Mouse (Mus musculus) hindbrain, embryonic 14.5 days (tissue): ENCODE results near the gene Chst5. TPM values are rescaled to one million over a fixed set of nuclear protein-coding genes. Genes with fewer than 3 reads are reported as not detected.

Source experiments
- ATAC-seq: fragments of 200-750 bp; cut with Nextera tagmentation; 2 replicates; pipeline ENCODE4 v1.8.0; 2017; ENCODE audit warnings: moderate number of reproducible peaks, mild to moderate bottlenecking, moderate TSS enrichment, moderate library complexity; ENCODE audit not compliant: low FRiP score
- DNase-seq: peaks from one replicate; pipeline ENCODE4 v3.0.0-alpha.2; 2015; ENCODE audit warnings: low spot score
- H3K27ac ChIP-seq: fragments of 300-500 bp; sonication (generic); 2 replicates; pipeline ENCODE4 v1.5.1; 2014; ENCODE audit warnings: mild to moderate bottlenecking, moderate library complexity
- H3K27me3 ChIP-seq: fragments of 300-500 bp; sonication (generic); 2 replicates; pipeline ENCODE4 v1.6.1; 2014; ENCODE audit warnings: mild to moderate bottlenecking, low read length, mixed read lengths; ENCODE audit not compliant: control insufficient read depth, insufficient read depth
- H3K36me3 ChIP-seq: fragments of 300-500 bp; sonication (generic); replicated peaks from 2 replicates; pipeline ENCODE4 v1.6.1; 2014; ENCODE audit not compliant: control insufficient read depth, insufficient read depth
- H3K4me1 ChIP-seq: fragments of 300-500 bp; sonication (generic); replicated peaks from 2 replicates; pipeline ENCODE4 v1.6.1; 2014; ENCODE audit warnings: antibody characterized with exemption, low read length, mixed read lengths; ENCODE audit not compliant: control insufficient read depth, insufficient read depth
- H3K4me2 ChIP-seq: fragments of 300-500 bp; sonication (generic); replicated peaks from 2 replicates; pipeline ENCODE4 v1.6.1; 2014; ENCODE audit warnings: mild to moderate bottlenecking, moderate library complexity
- H3K4me3 ChIP-seq: fragments of 300-500 bp; sonication (generic); replicated peaks from 2 replicates; pipeline ENCODE4 v1.5.1; 2014; ENCODE audit warnings: mild to moderate bottlenecking, low read length
- H3K9ac ChIP-seq: fragments of 300-500 bp; sonication (generic); 2 replicates; pipeline ENCODE4 v1.6.1; 2014
- H3K9me3 ChIP-seq: fragments of 300-500 bp; sonication (generic); 2 replicates; pipeline ENCODE4 v1.6.1; 2016; ENCODE audit warnings: low read length; ENCODE audit not compliant: control insufficient read depth
- whole genome bisulfite sequencing: fragments of 180-500 bp; shearing (Covaris S2); extraction: QIAGEN DNeasy Blood & Tissue Kit; methylation state at CpG from one replicate; pipeline ENCODE4 v1.1.7; 2014; 5-methylcytosine and 5-hydroxymethylcytosine counted together
- polyA plus RNA-seq: library from polyadenylated mRNA; unstranded; fragments of >200 nt; fragmentation: Nextera tagmentation; extraction: Ambion mirVana; gene quantifications from 2 replicates; pipeline ENCODE4 v1.2.1, GENCODE M21; 2014

The Chst5 gene
- polyA plus RNA-seq, 1 experiment from 2014 or later: 4.3 TPM

GRCm38 (mm10) chr8:111932580-111933336, 22.5 kb upstream of the Chst5 start:
- ATAC-seq: 0 out of 2 replicates have a peak, but pooled peaks have one; percentile 25
- Histone ChIP-seq H3K4me2 (peak overlapping the region; percentile 74), H3K9me3 (no peaks in the 10 kb centered on the region), H3K4me1 (peaks cover 4% of the 10 kb centered on the region), H3K27me3 (no peaks in the 10 kb centered on the region), H3K4me3 (peak overlapping the region; percentile 76), H3K9ac (peak overlapping the region; percentile 76), H3K36me3 (no peaks in the 10 kb centered on the region), H3K27ac (peak overlapping the region; percentile 91)
- peak; percentile 42 for DNase-seq
- WGBS: 30% methylated on average over 19 of the region's 19 CpGs

- Histone ChIP-seq H3K9me3 (no peaks in the 10 kb centered on the region), H3K4me1 (peaks cover 4% of the 10 kb centered on the region), H3K4me2 (no peak overlapping the region), H3K27ac (no peak overlapping the region), H3K4me3 (no peak overlapping the region), H3K9ac (no peak overlapping the region), H3K36me3 (0 out of 2 replicates have a peak, but pooled peaks cover 6% of the 10 kb centered on the region), H3K27me3 (no peaks in the 10 kb centered on the region)
- no peak for DNase-seq
- WGBS: 75% methylated on average over 16 of the region's 16 CpGs
- no peak for ATAC-seq
Observed at GRCm38 (mm10) chr8:111931721-111932120, 21.5 kb upstream of the Chst5 start.

- Histone ChIP-seq H3K4me1 (peaks cover 4% of the 10 kb centered on the region), H3K4me2 (no peak overlapping the region), H3K27me3 (no peaks in the 10 kb centered on the region), H3K9me3 (no peaks in the 10 kb centered on the region), H3K9ac (no peak overlapping the region), H3K27ac (no peak overlapping the region), H3K4me3 (no peak overlapping the region), H3K36me3 (0 out of 2 replicates have a peak, but pooled peaks cover 6% of the 10 kb centered on the region)
- no peak for ATAC-seq
- WGBS: 78% methylated on average over 8 of the region's 8 CpGs
- DNase-seq: no peak
Observed at GRCm38 (mm10) chr8:111929648-111930344, 19.5 kb upstream of the Chst5 start.

- DNase-seq: no peak
- 82% methylated on average over 7 of the region's 7 CpGs for WGBS
- Histone ChIP-seq H3K9ac (no peak overlapping the region), H3K36me3 (0 out of 2 replicates have a peak, but pooled peaks cover 6% of the 10 kb centered on the region), H3K4me3 (no peak overlapping the region), H3K4me2 (no peak overlapping the region), H3K9me3 (no peaks in the 10 kb centered on the region), H3K27ac (no peak overlapping the region), H3K27me3 (no peaks in the 10 kb centered on the region), H3K4me1 (no peaks in the 10 kb centered on the region)
- ATAC-seq: no peak
Observed at GRCm38 (mm10) chr8:111924976-111925375, 14.7 kb upstream of the Chst5 start.

GRCm38 (mm10) chr8:111923383-111923804, 13.1 kb upstream of the Chst5 start:
- H3K4me2 ChIP-seq: no peak overlapping the region
- H3K4me3 ChIP-seq: no peak overlapping the region
- H3K27me3 ChIP-seq: no peaks in the 10 kb centered on the region
- H3K4me1 ChIP-seq: no peaks in the 10 kb centered on the region
- H3K36me3 ChIP-seq: peaks cover 9% of the 10 kb centered on the region; the same call in 1 of the 2 replicates
- DNase-seq (peak; percentile 48), ATAC-seq (no peak)
- no peaks in the 10 kb centered on the region for H3K9me3 ChIP-seq
- no peak overlapping the region for H3K9ac ChIP-seq
- H3K27ac ChIP-seq: no peak overlapping the region
- 32% methylated on average over 10 of the region's 10 CpGs for WGBS

- no peaks in the 10 kb centered on the region for H3K4me1 ChIP-seq
- ATAC-seq (no peak), DNase-seq (no peak)
- WGBS: 91% methylated on average over 4 of the region's 4 CpGs
- H3K27ac ChIP-seq: no peak overlapping the region
- no peak overlapping the region for H3K4me2 ChIP-seq
- H3K9me3 ChIP-seq: no peaks in the 10 kb centered on the region
- H3K27me3 ChIP-seq: no peaks in the 10 kb centered on the region
- no peak overlapping the region for H3K4me3 ChIP-seq
- H3K9ac ChIP-seq: no peak overlapping the region
- peaks cover 18% of the 10 kb centered on the region; the same call in 1 of the 2 replicates for H3K36me3 ChIP-seq
Observed at GRCm38 (mm10) chr8:111920971-111921370, 10.7 kb upstream of the Chst5 start.

GRCm38 (mm10) chr8:111919663-111920062, 9.4 kb upstream of the Chst5 start:
- H3K9ac ChIP-seq: no peak overlapping the region
- no peak for DNase-seq
- no peaks in the 10 kb centered on the region for H3K27me3 ChIP-seq
- no peaks in the 10 kb centered on the region for H3K4me1 ChIP-seq
- ATAC-seq: no peak
- no peak overlapping the region for H3K4me3 ChIP-seq
- H3K9me3 ChIP-seq: no peaks in the 10 kb centered on the region
- peaks cover 18% of the 10 kb centered on the region; the same call in 1 of the 2 replicates for H3K36me3 ChIP-seq
- no peak overlapping the region for H3K4me2 ChIP-seq
- H3K27ac ChIP-seq: no peak overlapping the region
- WGBS: 86% methylated on average over 2 of the region's 2 CpGs

- peak overlapping the region; percentile 21; the same call in 1 of the 2 replicates for H3K4me2 ChIP-seq
- no peak overlapping the region for H3K9ac ChIP-seq
- DNase-seq (peak; percentile 61), ATAC-seq (peak; percentile 90)
- H3K27me3 ChIP-seq: no peaks in the 10 kb centered on the region
- peak overlapping the region; percentile 35; the same call in 1 of the 2 replicates for H3K27ac ChIP-seq
- peaks cover 14% of the 10 kb centered on the region; the same call in 1 of the 2 replicates for H3K4me1 ChIP-seq
- peaks cover 15% of the 10 kb centered on the region; the same call in 1 of the 2 replicates for H3K36me3 ChIP-seq
- WGBS: 32% methylated on average over 12 of the region's 12 CpGs
- no peaks in the 10 kb centered on the region for H3K9me3 ChIP-seq
- H3K4me3 ChIP-seq: no peak overlapping the region
Observed at GRCm38 (mm10) chr8:111912860-111913432, 2.7 kb upstream of the Chst5 start.

GRCm38 (mm10) chr8:111911572-111911971, 1.3 kb upstream of the Chst5 start:
- ATAC-seq (no peak), DNase-seq (no peak)
- WGBS: 35% methylated on average over 7 of the region's 7 CpGs
- no peak overlapping the region for H3K9ac ChIP-seq
- H3K27me3 ChIP-seq: no peaks in the 10 kb centered on the region
- 0 out of 2 replicates have a peak, but pooled peaks cover 6% of the 10 kb centered on the region for H3K36me3 ChIP-seq
- H3K4me3 ChIP-seq: no peak overlapping the region
- H3K9me3 ChIP-seq: no peaks in the 10 kb centered on the region
- 0 out of 2 replicates have a peak overlapping the region, but pooled peaks have one; percentile 27 for H3K27ac ChIP-seq
- no peak overlapping the region for H3K4me2 ChIP-seq
- peaks cover 14% of the 10 kb centered on the region; the same call in 1 of the 2 replicates for H3K4me1 ChIP-seq
